Mouse (Mus musculus) C2C12 (cell line): ENCODE data around the gene CK137956. TPM values are rescaled to one million over a fixed set of nuclear protein-coding genes. Genes with fewer than 3 reads are reported as not detected.

Experiments used
- H3K27me3 ChIP-seq: one replicate; pipeline ENCODE4 v1.6.1; 2011; ENCODE audit not compliant: control insufficient read depth, insufficient read depth, insufficient read length
- H3K36me3 ChIP-seq: one replicate; pipeline ENCODE4 v1.6.1; 2011; ENCODE audit not compliant: control insufficient read depth, insufficient read depth
- H3K4me3 ChIP-seq: one replicate; pipeline ENCODE4 v1.5.1; 2011; ENCODE audit warnings: mild to moderate bottlenecking, control low read depth; ENCODE audit not compliant: poor library complexity, insufficient read depth, severe bottlenecking
- H3K79me2 ChIP-seq: one replicate; pipeline ENCODE4 v1.6.1; 2011; ENCODE audit not compliant: control insufficient read depth, insufficient read depth
- H3K79me3 ChIP-seq: one replicate; pipeline ENCODE4 v1.6.1; 2011; ENCODE audit warnings: low read depth, control low read depth
- H3ac ChIP-seq: one replicate; pipeline ENCODE3; 2011; ENCODE audit warnings: low read depth; ENCODE audit not compliant: control insufficient read depth, insufficient read length
- CEBPB ChIP-seq: IDR thresholded peaks from one replicate; pipeline ENCODE4 v1.6.1; 2011; ENCODE audit warnings: low read depth, mild to moderate bottlenecking, control low read depth, moderate library complexity
- CTCF ChIP-seq: IDR thresholded peaks from one replicate; pipeline ENCODE4 v1.5.1; 2011; ENCODE audit not compliant: control insufficient read depth, insufficient read depth, insufficient read length
- FOSL1 ChIP-seq: IDR thresholded peaks from one replicate; pipeline ENCODE4 v1.8.0; 2011; ENCODE audit warnings: mild to moderate bottlenecking, low read length; ENCODE audit not compliant: poor library complexity, insufficient read depth, severe bottlenecking
- MAX ChIP-seq: IDR thresholded peaks from one replicate; pipeline ENCODE4 v1.6.1; 2011; ENCODE audit warnings: mild to moderate bottlenecking, control low read depth
- MYOD1 ChIP-seq: IDR thresholded peaks from one replicate; pipeline ENCODE4 v1.6.1; 2011; ENCODE audit warnings: low read depth; ENCODE audit not compliant: control insufficient read depth, insufficient read length
- MYOG ChIP-seq: IDR thresholded peaks from one replicate; pipeline ENCODE4 v1.6.1; 2011; ENCODE audit not compliant: control insufficient read depth, insufficient read length; ENCODE audit errors: extremely low read depth
- USF1 ChIP-seq: IDR thresholded peaks from one replicate; pipeline ENCODE4 v1.6.1; 2011; ENCODE audit warnings: low read depth, mild to moderate bottlenecking, control low read depth, moderate library complexity
- polyA plus RNA-seq: library from polyadenylated mRNA; unstranded; fragments of >200 nt; fragmentation: generic; extraction: Trizol; gene quantifications from one replicate; pipeline ENCODE4 v1.2.1, GENCODE M21; 2012; ENCODE audit warnings: missing spikeins

Gene CK137956
- polyA plus RNA-seq, 1 experiment = not detected

DNA sequence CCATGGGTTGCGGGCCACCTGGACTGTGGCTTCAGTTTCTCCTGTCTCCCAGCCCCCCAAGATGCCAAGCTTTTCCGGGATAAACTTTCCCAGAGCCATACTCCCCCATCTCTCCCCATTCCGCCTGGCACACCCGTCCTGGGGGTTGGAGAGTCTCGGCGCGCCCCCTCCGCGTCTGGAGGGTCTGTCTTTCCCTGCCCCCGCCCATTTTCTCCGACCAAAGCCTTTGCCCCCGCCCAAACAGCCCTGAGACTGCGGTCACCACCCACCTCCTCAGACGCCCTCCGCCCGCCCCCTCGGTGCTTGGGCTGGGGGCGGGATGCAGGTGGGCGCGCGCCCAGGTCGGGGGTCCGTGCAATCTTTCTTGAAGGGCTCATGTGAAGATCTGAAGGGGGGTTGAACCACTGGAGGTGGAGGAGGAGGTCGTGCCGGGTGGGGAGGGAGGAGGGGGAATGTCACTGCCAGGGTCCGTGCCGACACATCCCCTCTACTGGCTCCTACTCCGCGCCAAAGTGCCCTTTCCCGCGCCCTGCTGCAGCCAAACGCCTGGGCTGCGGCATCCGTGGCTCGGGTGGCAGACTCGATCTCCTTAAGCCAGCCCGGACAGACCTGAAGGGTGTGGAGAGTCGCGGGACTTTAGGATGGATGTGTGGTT lies 17.9 kb upstream of the CK137956 start:
- Histone ChIP-seq H3ac (no peak overlapping the region), H3K4me3 (no peak overlapping the region), H3K36me3 (no peaks in the 10 kb centered on the region), H3K79me2 (no peaks in the 10 kb centered on the region), H3K27me3 (no peaks in the 10 kb centered on the region), H3K79me3 (no peaks in the 10 kb centered on the region)
- TF ChIP-seq MYOD1 (no peak), FOSL1 (no peak), CTCF (no peak), USF1 (no peak), CEBPB (no peak), MAX (no peak), MYOG (no peak)

GRCm38 (mm10) chr4:127987784-127988455 lies 17.2 kb upstream of the CK137956 start, which contains the start of gene Csmd2:
Gene Csmd2, plus strand, starts transcription at chr4:127987857.
- H3K36me3 ChIP-seq = no peaks in the 10 kb centered on the region
- no peaks in the 10 kb centered on the region for H3K79me2 ChIP-seq
- H3K27me3 ChIP-seq = no peaks in the 10 kb centered on the region
- H3K79me3 ChIP-seq = no peaks in the 10 kb centered on the region
- TF ChIP-seq FOSL1 (no peak), MYOG (no peak), USF1 (no peak), CEBPB (no peak), MAX (no peak), CTCF (no peak), MYOD1 (no peak)
- H3ac ChIP-seq = no peak within 1 kb of the TSS
- no peak within 1 kb of the TSS for H3K4me3 ChIP-seq

DNA sequence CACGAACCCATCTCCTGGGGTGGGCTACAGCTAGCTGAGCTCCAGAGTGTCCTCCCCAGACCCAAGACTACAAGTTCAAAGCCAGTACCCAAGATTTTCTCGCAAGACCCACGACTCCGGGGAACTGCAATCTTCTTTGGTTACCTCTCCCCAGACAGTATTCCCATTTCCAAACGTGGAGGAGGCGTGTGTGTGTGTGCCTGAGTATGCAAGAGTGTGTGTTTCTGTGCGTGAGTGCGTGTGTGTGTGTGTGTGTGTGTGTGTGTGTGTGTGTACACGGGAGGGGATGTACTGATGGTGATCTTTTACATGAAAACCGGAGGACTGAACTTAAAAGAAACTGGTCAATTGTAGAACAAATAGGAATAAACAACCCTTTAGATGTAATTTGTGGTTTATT lies 16.5 kb upstream of the CK137956 start:
- H3ac ChIP-seq = no peak overlapping the region
- no peaks in the 10 kb centered on the region for H3K27me3 ChIP-seq
- no peaks in the 10 kb centered on the region for H3K79me3 ChIP-seq
- TF ChIP-seq MAX = no peak
- TF ChIP-seq CEBPB = no peak
- TF ChIP-seq USF1 = no peak
- TF ChIP-seq MYOD1 = no peak
- TF ChIP-seq CTCF = no peak
- TF ChIP-seq MYOG = no peak
- TF ChIP-seq FOSL1 = no peak
- H3K4me3 ChIP-seq = no peak overlapping the region
- no peaks in the 10 kb centered on the region for H3K79me2 ChIP-seq
- no peaks in the 10 kb centered on the region for H3K36me3 ChIP-seq

DNA sequence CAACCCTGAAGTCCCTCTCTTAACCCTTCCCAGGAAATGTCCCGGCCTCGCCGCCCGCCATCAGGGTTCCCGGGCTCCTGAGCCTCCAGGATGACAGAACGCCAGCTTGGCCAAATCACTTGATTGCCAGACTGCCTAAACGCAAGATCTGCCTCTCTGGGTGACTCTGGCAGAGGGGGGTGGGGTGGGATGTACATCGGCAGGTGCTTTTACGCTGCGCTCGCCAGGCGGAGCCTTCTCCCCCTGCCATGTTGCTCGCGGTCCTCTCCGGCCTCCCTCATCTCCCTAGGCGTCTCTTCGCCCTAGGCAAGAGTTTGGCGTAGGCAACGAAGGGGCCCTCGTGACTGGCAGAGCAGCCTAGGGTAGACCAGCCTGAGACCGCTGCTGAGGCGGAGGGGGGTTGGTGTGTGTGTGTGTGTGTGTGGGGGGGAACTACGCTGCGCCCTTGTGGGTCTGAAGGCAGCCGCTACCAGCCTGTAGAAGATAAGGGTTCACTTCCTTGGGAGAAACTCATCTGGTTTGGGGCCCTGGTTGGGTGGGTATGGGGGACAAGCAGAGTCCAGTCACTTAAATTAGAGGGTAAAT lies 15.8 kb upstream of the CK137956 start:
- H3K36me3 ChIP-seq = no peaks in the 10 kb centered on the region
- TF ChIP-seq CEBPB (no peak), CTCF (no peak), FOSL1 (no peak), MYOG (no peak), MYOD1 (no peak), USF1 (no peak), MAX (no peak)
- no peaks in the 10 kb centered on the region for H3K27me3 ChIP-seq
- no peak overlapping the region for H3ac ChIP-seq
- no peaks in the 10 kb centered on the region for H3K79me2 ChIP-seq
- H3K79me3 ChIP-seq = no peaks in the 10 kb centered on the region
- H3K4me3 ChIP-seq = no peak overlapping the region

DNA sequence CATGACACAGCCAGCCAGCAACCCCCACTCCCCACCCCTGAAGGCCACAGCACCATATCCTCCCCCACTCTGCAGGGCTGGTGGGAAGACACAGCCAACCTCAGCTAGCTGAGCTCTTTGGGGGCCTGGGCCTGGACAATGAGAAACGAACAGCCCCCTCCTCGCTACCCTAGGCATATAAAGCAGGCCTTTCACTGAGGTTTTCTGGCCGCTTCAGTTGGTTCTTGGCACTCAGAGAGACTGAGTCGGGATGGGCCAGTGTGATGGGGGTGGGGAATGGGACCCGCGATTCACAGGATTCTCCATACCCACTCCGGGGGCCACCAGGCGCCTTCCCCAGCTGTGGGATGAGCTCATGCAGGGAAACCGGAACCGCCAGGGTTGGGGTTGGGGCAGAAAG lies 15.1 kb upstream of the CK137956 start:
- Histone ChIP-seq H3K79me2 (no peaks in the 10 kb centered on the region), H3ac (no peak overlapping the region), H3K27me3 (no peaks in the 10 kb centered on the region), H3K4me3 (no peak overlapping the region), H3K36me3 (no peaks in the 10 kb centered on the region), H3K79me3 (no peaks in the 10 kb centered on the region)
- TF ChIP-seq MYOG (no peak), MAX (no peak), MYOD1 (no peak), USF1 (no peak), FOSL1 (no peak), CTCF (no peak), CEBPB (no peak)
